Mouse (Mus musculus) gonadal fat pad, adult 2 months (tissue): ENCODE results near the gene Rasa1. TPM values are rescaled to one million over a fixed set of nuclear protein-coding genes. Genes with fewer than 3 reads are reported as not detected.

Source experiments
- DNase-seq: peaks from one replicate; pipeline ENCODE4 v3.0.0-alpha.2; 2012; ENCODE audit warnings: low read depth
- polyA plus RNA-seq: library from polyadenylated mRNA; depleted of rRNA; stranded (reverse); fragments of >200 nt; gene quantifications from 2 replicates; pipeline ENCODE4 v1.2.3, GENCODE M21; 2012; rRNA removed

Gene Rasa1
- 16.7 and 18.4 TPM in 2 replicates for polyA plus RNA-seq

- peak; percentile 55 for DNase-seq
These were observed at the start of gene Rasa1 for GRCm38 (mm10) chr13:85288843-85289713. Gene Rasa1 (minus strand): TSS chr13:85289130.

GRCm38 (mm10) chr13:85311547-85311946 lies 22.6 kb upstream of the Rasa1 start:
- no peak for DNase-seq

GRCm38 (mm10) chr13:85310968-85311367 lies 22.0 kb upstream of the Rasa1 start:
- no peak for DNase-seq

GRCm38 (mm10) chr13:85310483-85310882 lies 21.6 kb upstream of the Rasa1 start:
- no peak for DNase-seq

- DNase-seq, result no peak
These were observed 17.1 kb upstream of the Rasa1 start for GRCm38 (mm10) chr13:85306039-85306438.

GRCm38 (mm10) chr13:85290651-85291050 lies 1.7 kb upstream of the Rasa1 start:
- no peak for DNase-seq

GRCm38 (mm10) chr13:85288574-85288842 lies 422 bp downstream of the Rasa1 start:
- DNase-seq, result no peak

- DNase-seq, result no peak
These were observed 905 bp downstream of the Rasa1 start for GRCm38 (mm10) chr13:85287876-85288573.

- no peak for DNase-seq
These were observed 6.3 kb downstream of the Rasa1 start for GRCm38 (mm10) chr13:85282626-85283025.

- no peak for DNase-seq
These were observed 10.0 kb downstream of the Rasa1 start for GRCm38 (mm10) chr13:85278951-85279350.

GRCm38 (mm10) chr13:85274572-85274971 lies 14.4 kb downstream of the Rasa1 start:
- DNase-seq, result no peak

GRCm38 (mm10) chr13:85273788-85274187 lies 15.1 kb downstream of the Rasa1 start:
- no peak for DNase-seq

GRCm38 (mm10) chr13:85238760-85239159 lies 50.2 kb downstream of the Rasa1 start:
- no peak for DNase-seq

GRCm38 (mm10) chr13:85218656-85219055 lies 70.3 kb downstream of the Rasa1 start:
- no peak for DNase-seq

GRCm38 (mm10) chr13:85210353-85210752 lies 78.6 kb downstream of the Rasa1 start:
- DNase-seq, result no peak

- DNase-seq, result no peak
These were observed 80.3 kb downstream of the Rasa1 start for GRCm38 (mm10) chr13:85208656-85209055.

- DNase-seq, result no peak
These were observed 81.4 kb downstream of the Rasa1 start for GRCm38 (mm10) chr13:85207493-85207892.

GRCm38 (mm10) chr13:85191253-85191652 lies 97.7 kb downstream of the Rasa1 start:
- DNase-seq, result no peak

- no peak for DNase-seq
These were observed 99.2 kb downstream of the Rasa1 start for GRCm38 (mm10) chr13:85189644-85190121.

- DNase-seq, result peak; percentile 41
These were observed 99.9 kb downstream of the Rasa1 start, which contains the start of gene Ccnh for GRCm38 (mm10) chr13:85188903-85189643. Gene Ccnh (plus strand): TSS chr13:85189408.
